Comparison of ENCODE assay signal across 11 mouse cellular contexts in the genomic region with DNA sequence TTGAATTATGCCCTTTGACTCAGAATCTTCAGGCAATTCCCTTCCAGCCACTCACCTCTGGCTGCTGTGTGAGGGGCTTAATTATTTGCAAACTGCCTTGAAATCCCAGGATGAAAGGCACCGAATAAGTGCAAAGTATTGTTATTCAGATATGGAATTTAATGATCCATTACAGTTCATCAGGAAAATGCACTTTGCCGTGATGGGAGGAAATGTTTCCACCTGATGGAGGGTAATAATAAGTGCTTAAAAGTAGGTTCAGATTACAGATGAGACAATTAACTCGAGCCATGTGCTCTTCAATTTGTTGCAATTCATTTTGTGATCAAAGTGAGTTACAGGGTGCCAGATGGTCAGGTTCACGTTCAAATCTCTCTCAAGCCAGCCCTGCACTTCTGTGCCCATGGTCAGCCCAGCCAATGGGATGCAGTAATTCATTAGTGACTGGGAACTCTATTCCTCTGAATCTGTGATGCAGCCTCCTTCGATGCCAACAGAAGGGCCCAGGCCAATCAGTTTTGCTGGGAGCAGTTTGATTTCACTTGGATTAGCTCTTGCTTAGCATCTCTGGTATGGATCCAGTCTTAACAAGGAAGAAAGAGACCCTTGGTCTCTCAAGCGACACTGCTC. TPM values are rescaled to one million over a fixed set of nuclear protein-coding genes. Genes with fewer than 3 reads are reported as not detected.
A peak's percentile ranks its signal among the peaks of the same experiment; 100 is the strongest.
DNase-seq lines count a peak whose midpoint lies in the region; ATAC-seq and TF ChIP-seq lines count a peak whose summit lies in the region.
"Had no signal": no experiment of that assay in that cellular context is flagged by ENCODE, and none has a peak within 500 bp of the region (broad histone marks: within the 10 kb centered on the region; RNA-seq: fewer than 3 reads in every experiment).

No protein-coding gene starts in this region.

- peak; percentile 72 for DNase-seq in left cerebral cortex, postnatal 4 days
- DNase-seq in left cerebral cortex, adult 2 months (ENCODE audit: extremely low spot score in 1 of 2, low spot score in 2 of 2), result no peak
- peak; percentile 62 for DNase-seq in hindbrain, postnatal 0 days (ENCODE audit: low spot score)
- no peak for DNase-seq in adrenal gland, adult 8-10 months
- DNase-seq in left cerebral cortex, postnatal 25 days (ENCODE audit: low spot score in 2 of 2), result no peak
- DNase-seq in thymus, postnatal 14 days, result no peak
- DNase-seq: heart, postnatal 10 days; right cerebral cortex, postnatal 14 days; thymus, postnatal 25 days had no signal

- TF ChIP-seq CTCF in left cerebral cortex, adult 2 months (IDR thresholded peaks at IDR 0.05), result no peak
- TF ChIP-seq CTCF in hindbrain, postnatal 0 days (IDR thresholded peaks at IDR 0.05; ENCODE audit: low read depth), result no peak

- 24% methylated on average over 6 of the region's 6 CpGs for WGBS in embryonic facial prominence, embryonic 13.5 days
- WGBS in hindbrain, postnatal 0 days, result 28% methylated on average over 6 of the region's 6 CpGs
- 18% methylated on average over 6 of the region's 6 CpGs for WGBS in neural tube, embryonic 14.5 days

- 0 out of 2 replicates have a peak overlapping the region, but pooled peaks have one; percentile 92 for H3K4me2 ChIP-seq in embryonic facial prominence, embryonic 13.5 days
- H3K4me2 ChIP-seq in hindbrain, postnatal 0 days (ENCODE audit: low read depth, low read length), result peak overlapping the region; percentile 96
- H3K4me2 ChIP-seq in neural tube, embryonic 14.5 days (ENCODE audit: low read depth, low read length), result peak overlapping the region; percentile 78

- no peak overlapping the region for H3K27ac ChIP-seq in left cerebral cortex, adult 2 months
- no peak overlapping the region for H3K27ac ChIP-seq in embryonic facial prominence, embryonic 13.5 days
- no peak overlapping the region for H3K27ac ChIP-seq in hindbrain, postnatal 0 days
- peak overlapping the region; percentile 65 for H3K27ac ChIP-seq in neural tube, embryonic 14.5 days (ENCODE audit: low read depth, low read length)

- intact Hi-C loops in left cerebral cortex, postnatal 4 days (cut with DNase I), result loop anchor here (10.0 kb wide), 2 partner anchors 173 to 293 kb away; no protein-coding TSS in a partner anchor
- intact Hi-C loops in left cerebral cortex, adult 2 months (cut with DNase I), result loop anchor here (5.0 to 10.0 kb wide), 2 partner anchors 187 to 331 kb away; no protein-coding TSS in a partner anchor
- intact Hi-C loops in left cerebral cortex, postnatal 25 days (cut with DNase I), result loop anchor here (5.0 kb wide), 1 partner anchor 321 kb away; no protein-coding TSS in a partner anchor

- H3K4me1 ChIP-seq in embryonic facial prominence, embryonic 13.5 days, result peaks cover 47% of the 10 kb centered on the region
- peaks cover 37% of the 10 kb centered on the region for H3K4me1 ChIP-seq in hindbrain, postnatal 0 days (ENCODE audit: insufficient read depth, low read length)
- peaks cover 36% of the 10 kb centered on the region for H3K4me1 ChIP-seq in neural tube, embryonic 14.5 days (ENCODE audit: control insufficient read depth, insufficient read depth, low read length)

- no peaks in the 10 kb centered on the region for H3K27me3 ChIP-seq in embryonic facial prominence, embryonic 13.5 days
- H3K27me3 ChIP-seq in hindbrain, postnatal 0 days (ENCODE audit: insufficient read depth, low read length), result no peaks in the 10 kb centered on the region
- no peaks in the 10 kb centered on the region for H3K27me3 ChIP-seq in neural tube, embryonic 14.5 days (ENCODE audit: control insufficient read depth, insufficient read depth, low read length)

- H3K9ac ChIP-seq in embryonic facial prominence, embryonic 13.5 days, result no peak overlapping the region
- H3K9ac ChIP-seq in hindbrain, postnatal 0 days (replicated peaks; ENCODE audit: low read length), result 0 out of 2 replicates have a peak overlapping the region, but pooled peaks have one; percentile 24
- H3K9ac ChIP-seq in neural tube, embryonic 14.5 days (replicated peaks; ENCODE audit: low read depth, low read length), result no peak overlapping the region; the same call in 1 of the 2 replicates

- H3K9me3 ChIP-seq in embryonic facial prominence, embryonic 13.5 days, result no peaks in the 10 kb centered on the region
- no peaks in the 10 kb centered on the region for H3K9me3 ChIP-seq in hindbrain, postnatal 0 days (ENCODE audit: low read length)
- H3K9me3 ChIP-seq in neural tube, embryonic 14.5 days (ENCODE audit: control insufficient read depth, low read length), result no peaks in the 10 kb centered on the region

- no peaks in the 10 kb centered on the region for H3K36me3 ChIP-seq in embryonic facial prominence, embryonic 13.5 days
- H3K36me3 ChIP-seq in hindbrain, postnatal 0 days (ENCODE audit: insufficient read depth, low read length), result no peaks in the 10 kb centered on the region
- H3K36me3 ChIP-seq in neural tube, embryonic 14.5 days (ENCODE audit: control insufficient read depth, insufficient read depth, low read length), result no peaks in the 10 kb centered on the region

- no peak for ATAC-seq in embryonic facial prominence, embryonic 13.5 days (ENCODE audit: insufficient number of reproducible peaks, insufficient read depth, low FRiP score, low TSS enrichment, low read depth)
- no peak for ATAC-seq in hindbrain, postnatal 0 days
- ATAC-seq in neural tube, embryonic 14.5 days (ENCODE audit: low read depth), result no peak

- H3K4me3 ChIP-seq in left cerebral cortex, adult 2 months, result no peak overlapping the region
- no peak overlapping the region for H3K4me3 ChIP-seq in embryonic facial prominence, embryonic 13.5 days
- peak overlapping the region; percentile 97; the same call in 1 of the 2 replicates for H3K4me3 ChIP-seq in hindbrain, postnatal 0 days (ENCODE audit: low read length)
- H3K4me3 ChIP-seq in neural tube, embryonic 14.5 days (ENCODE audit: low read depth, low read length), result peak overlapping the region; percentile 100

RNA-seq across cellular contexts. Expression of gene Bach2, which starts 2.9 kb away (rescaled TPM):
- total RNA-seq in left cerebral cortex, postnatal 4 days (2021), result 100 to 1,000 TPM in 1 of 2 experiments, 10 to 100 TPM in 1; 92.7 to 105 TPM
- total RNA-seq in left cerebral cortex, adult 2 months (2021), result 10 to 100 TPM; 20.8 to 25.8 TPM
- polyA plus RNA-seq in embryonic facial prominence, embryonic 13.5 days (2015; fragmentation: Nextera tagmentation; extraction: Ambion mirVana), result 8.1 and 9.8 TPM in 2 replicates
- 11.7 and 13.9 TPM in 2 replicates for total RNA-seq in hindbrain, postnatal 0 days (2014; rRNA removed)
- 12.6 and 14.7 TPM in 2 replicates for polyA plus RNA-seq in hindbrain, postnatal 0 days (2015; fragmentation: Nextera tagmentation; extraction: Ambion mirVana)
- polyA plus RNA-seq in neural tube, embryonic 14.5 days (2014; fragmentation: Nextera tagmentation; extraction: Ambion mirVana), result 32.4 and 40.0 TPM in 2 replicates
- total RNA-seq in adrenal gland, adult 8-10 months (2022), result 1 to 10 TPM; 2.8 to 3.3 (median 3.0) TPM
- 10 to 100 TPM; 10.4 to 14.4 TPM for total RNA-seq in left cerebral cortex, postnatal 25 days (2021)

Comparison
In these comparisons a context has a peak if more than half of its experiments do, and no peak if none do; other contexts are left out.
1. DNase-seq: peak in left cerebral cortex, postnatal 4 days (single experiment) and hindbrain, postnatal 0 days (single experiment); none in left cerebral cortex, adult 2 months (0 of 2), adrenal gland, adult 8-10 months (single experiment), left cerebral cortex, postnatal 25 days (0 of 2) and thymus, postnatal 14 days (single experiment).
2. H3K4me3 ChIP-seq: peak in hindbrain, postnatal 0 days (single experiment) and neural tube, embryonic 14.5 days (single experiment); none in left cerebral cortex, adult 2 months (single experiment) and embryonic facial prominence, embryonic 13.5 days (single experiment).
3. Peak in every context shown above with its lines, with median percentiles within 50 percentile points of each other: H3K4me2 ChIP-seq.